Mouse (Mus musculus) cerebellum, postnatal 10 days (tissue): ENCODE measurements around the gene Atf4.
A peak's percentile ranks its signal among the peaks of the same experiment; 100 is the strongest.

Source experiments
- DNase-seq, 2 experiments: peaks; one replicate each; pipeline ENCODE4 v3.0.0; 2021; ENCODE audit warnings: mixed read lengths in 2 of 2

The Atf4 gene

DNA sequence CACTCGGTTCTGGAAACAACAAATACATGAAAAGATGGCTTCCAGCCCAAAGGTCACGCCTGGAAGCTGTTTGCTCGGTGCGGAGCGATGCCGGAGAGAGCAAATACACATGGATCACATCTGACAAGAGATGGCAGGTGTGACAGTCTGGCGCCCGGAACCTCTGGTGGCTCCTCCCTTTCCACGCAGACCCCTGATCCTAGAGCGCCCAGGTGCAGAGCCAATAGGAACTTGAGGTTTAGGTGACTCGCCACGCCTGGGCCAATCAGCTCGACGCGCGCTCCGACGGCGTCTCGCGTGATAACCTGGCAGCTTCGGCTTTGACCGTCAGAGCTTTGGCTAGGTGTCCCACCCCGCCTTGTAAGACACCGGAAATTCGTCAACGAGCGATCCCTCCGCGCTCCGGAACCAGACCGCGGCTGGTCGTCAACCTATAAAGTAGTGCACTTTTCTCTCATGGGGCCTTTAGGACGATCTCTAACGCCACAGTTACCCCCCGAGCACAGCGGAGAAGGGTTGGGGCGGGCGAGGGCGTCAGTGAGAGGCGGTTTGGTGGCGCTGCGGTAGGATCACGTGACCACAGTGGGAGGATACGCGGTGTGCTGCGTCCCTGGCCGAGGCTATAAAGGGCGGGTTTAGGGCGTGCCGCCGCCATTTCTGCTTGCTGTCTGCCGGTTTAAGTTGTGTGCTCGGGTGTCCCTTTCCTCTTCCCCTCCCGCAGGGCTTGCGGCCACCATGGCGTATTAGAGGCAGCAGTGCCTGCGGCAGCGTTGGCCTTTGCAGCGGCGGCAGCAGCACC lies at the start of gene Atf4:
Gene Atf4 (plus strand): TSS at position 338 of the 799 bp plus-strand sequence.
- DNase-seq: peak; percentile 99

- peak; percentile 38 to 58 for DNase-seq
Observed at GRCm38 (mm10) chr15:80206057-80206565, 48.9 kb upstream of the Atf4 start.

- no peak for DNase-seq
Observed at GRCm38 (mm10) chr15:80208446-80208845, 46.5 kb upstream of the Atf4 start.

- DNase-seq: no peak
Observed at GRCm38 (mm10) chr15:80213688-80214087, 41.3 kb upstream of the Atf4 start.

GRCm38 (mm10) chr15:80215716-80216479 lies 39.1 kb upstream of the Atf4 start:
- DNase-seq: peak; percentile 61 to 71

- no peak for DNase-seq
Observed at GRCm38 (mm10) chr15:80216480-80216820, 38.5 kb upstream of the Atf4 start.

GRCm38 (mm10) chr15:80217476-80217875 lies 37.5 kb upstream of the Atf4 start:
- no peak for DNase-seq

DNA sequence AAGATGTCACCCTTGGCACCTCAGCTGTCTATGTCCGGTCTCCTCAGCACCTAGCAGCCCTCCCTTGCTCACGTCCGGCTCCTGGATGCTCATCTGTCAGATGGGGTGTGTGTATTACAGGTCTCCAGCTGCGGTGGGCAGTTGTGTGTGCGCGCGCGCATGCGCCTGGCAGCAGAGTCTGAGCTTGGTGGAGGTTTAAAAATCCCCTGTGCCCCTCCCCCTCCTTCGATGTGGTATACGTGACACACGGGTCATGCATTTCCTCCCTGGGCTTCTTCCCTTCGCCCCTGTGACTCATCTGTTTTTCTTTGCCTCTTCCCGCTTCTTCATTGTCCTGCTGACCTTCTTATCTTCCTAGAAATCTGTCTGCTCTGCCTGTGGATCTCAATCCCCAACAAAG lies 35.8 kb upstream of the Atf4 start:
- no peak for DNase-seq

DNA sequence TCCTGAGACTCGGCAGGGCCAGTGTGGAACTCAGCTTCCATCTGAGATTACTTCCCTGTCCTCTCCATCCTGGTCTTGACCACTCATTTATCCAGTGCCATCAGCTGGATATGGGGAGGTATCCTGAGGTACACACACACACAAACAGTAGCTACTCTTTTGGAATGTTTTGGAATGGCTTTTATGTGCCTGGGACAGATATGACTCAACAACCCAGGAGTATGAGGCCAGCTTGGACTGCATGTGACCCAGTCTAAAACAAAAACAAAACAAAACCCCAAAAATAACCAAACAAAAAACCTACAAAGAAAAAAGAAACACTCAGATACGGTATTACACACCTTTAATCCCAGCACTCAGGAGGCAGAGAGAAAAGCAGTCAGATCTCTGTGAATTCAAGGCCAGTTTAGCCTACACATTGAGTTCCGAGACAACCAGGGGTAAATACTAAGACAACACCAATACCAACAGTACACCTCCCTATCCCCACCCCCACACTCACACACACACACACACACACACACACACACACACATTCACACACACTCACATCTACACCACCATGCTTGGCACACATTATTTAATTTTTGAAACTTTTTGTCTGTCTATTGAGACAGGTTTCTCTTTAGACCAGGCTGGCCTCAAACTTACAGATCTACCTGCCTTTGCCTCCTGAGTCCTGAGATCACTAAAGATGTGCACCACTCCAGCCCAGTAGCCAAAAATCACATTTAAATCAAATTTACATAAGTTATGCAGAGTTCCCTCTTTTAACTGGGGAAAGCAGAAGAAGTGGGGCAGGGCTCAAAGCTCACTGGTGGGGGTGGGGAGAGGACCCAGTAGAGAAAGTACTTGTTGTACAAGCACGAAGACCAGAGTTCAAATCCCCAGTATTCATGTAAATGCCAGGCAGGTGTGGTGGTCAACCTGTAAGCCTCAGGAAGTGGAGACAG lies 35.0 kb upstream of the Atf4 start:
- DNase-seq: no peak

DNA sequence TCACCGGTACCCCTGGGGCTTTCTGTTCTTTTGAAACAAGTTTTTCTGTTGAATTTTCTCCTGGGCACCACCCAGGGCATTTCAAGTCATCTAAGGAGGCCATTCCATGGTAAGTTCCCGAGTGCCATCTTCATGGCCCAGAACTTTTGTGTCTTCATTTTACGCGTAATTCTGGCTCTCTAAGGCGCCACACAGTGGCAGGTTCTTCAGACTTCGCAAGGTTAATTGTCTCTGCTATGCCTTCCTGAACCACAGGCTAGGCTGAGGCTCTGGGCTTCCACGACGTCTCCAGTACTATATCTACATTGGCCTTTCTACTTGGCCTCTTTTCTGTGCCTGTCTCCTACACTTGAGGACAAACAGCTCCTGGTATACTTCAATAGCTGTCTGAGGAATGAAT lies 34.0 kb upstream of the Atf4 start:
- no peak for DNase-seq

DNA sequence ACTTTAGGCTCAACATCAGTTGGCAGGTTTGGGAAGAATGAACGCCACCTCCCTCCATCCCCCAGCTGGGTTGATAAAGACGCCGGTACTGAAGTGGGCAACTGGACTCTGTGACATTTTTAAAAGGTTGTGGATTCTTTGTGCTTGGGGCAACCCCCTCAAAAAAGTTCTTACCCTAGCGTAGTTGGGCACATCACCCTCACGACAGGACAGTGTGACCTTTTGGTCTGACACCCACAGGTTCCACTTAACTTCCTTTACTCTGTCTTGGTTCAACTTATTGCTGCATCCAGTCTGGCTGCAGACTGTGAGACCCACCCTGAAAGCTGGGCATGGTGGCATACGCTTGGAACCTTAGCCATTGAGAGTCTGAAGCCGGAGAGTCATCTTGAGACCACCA lies 31.2 kb upstream of the Atf4 start:
- no peak for DNase-seq

DNA sequence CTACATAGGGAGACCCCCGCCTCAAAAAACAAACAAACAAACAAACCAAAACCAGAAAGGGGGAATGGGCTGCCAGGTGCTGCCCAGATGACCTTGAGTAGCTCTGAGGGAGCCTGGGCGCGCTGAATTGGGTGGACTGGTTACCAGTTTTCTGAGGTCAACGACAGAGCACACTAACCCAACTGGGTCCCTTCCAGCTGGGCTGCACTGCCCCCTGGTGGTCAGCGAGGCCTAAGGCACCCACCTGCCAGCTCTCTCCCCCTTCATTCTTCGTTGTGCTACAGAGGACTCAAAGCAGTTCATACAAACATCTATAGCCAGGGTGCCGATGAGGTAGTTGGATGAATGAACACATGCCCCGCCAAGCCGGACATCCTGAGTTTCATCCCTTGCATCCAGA lies 29.8 kb upstream of the Atf4 start:
- peak; percentile 91 to 95 for DNase-seq

GRCm38 (mm10) chr15:80225796-80226195 lies 29.2 kb upstream of the Atf4 start:
- DNase-seq: peak; percentile 82 to 85

- peak; percentile 82 to 83 for DNase-seq
Observed at GRCm38 (mm10) chr15:80228071-80228800, 26.7 kb upstream of the Atf4 start.

GRCm38 (mm10) chr15:80232331-80232730 lies 22.7 kb upstream of the Atf4 start:
- no peak for DNase-seq

DNA sequence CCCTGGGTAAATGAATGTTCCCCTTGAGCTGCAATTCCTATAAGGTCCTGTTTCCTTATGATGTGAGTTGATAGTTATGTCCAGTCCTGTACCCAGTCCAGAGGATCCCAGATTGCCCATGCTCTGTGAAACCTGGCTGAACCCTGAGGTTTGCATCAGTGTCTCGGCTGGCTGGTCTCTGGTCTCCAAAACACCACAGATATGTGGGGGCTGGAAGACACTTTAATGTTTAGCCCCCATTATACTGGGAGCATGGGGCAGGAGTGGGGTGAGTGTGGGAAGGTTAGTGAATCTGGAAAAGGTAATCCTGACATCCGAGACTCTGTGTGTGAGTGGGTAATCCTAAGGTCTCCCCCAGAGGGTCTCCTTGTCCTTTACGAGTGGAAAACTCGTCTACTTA lies 21.9 kb upstream of the Atf4 start:
- DNase-seq: no peak

GRCm38 (mm10) chr15:80233733-80234509 lies 21.1 kb upstream of the Atf4 start, which contains the start of gene Mief1:
Gene Mief1, plus strand, starts transcription at chr15:80234018.
- DNase-seq: peak; percentile 98 to 99

- no peak for DNase-seq
Observed at GRCm38 (mm10) chr15:80235535-80235934, 19.4 kb upstream of the Atf4 start, which contains the start of gene AC140267.1. Gene AC140267.1, plus strand, starts transcription at chr15:80235835.

DNA sequence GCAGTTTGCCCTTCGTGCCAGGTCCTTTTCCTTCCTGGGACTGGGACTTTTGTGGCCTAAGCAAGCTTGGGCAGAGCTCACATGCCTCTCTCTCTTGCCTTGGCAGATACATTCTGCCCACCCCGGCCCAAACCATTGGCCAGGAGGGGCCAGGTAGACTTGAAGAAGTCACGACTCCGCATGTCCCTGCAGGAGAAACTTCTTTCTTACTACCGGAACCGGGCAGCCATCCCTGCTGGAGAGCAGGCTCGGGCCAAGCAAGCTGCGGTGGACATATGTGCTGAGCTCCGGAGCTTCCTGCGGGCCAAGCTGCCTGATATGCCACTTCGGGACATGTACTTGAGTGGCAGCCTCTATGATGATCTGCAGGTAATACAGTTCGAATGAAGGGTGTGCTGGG lies 6.8 kb upstream of the Atf4 start:
- DNase-seq: no peak

DNA sequence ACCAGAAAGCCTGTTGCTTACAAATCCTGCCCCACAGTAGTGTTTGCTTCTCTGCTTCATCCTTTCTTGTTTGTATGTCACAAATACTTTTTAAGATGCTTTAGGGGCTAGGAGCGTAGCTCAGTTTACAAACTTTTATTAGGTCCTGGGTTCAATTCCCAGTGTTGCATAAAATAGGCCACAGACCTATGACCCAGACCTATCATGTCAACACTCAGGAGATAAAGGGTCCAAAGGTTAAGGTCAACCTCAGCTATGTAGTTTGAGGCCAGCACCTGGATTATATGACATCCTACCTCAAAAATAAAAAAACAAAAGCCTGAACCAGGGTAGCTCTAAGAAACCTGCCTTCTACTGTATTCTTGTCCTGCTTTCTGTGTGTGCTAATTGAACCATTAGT lies 6.4 kb upstream of the Atf4 start:
- no peak for DNase-seq

GRCm38 (mm10) chr15:80249672-80250071 lies 5.3 kb upstream of the Atf4 start:
- DNase-seq: no peak
